Mouse (Mus musculus): ENCODE results near the gene Olfr547. TPM values are rescaled to one million over a fixed set of nuclear protein-coding genes. Genes with fewer than 3 reads are reported as not detected.

Gene Olfr547
- polyA plus RNA-seq (2015; fragmentation: Illumina TruSeq; extraction: RNeasy Lipid Tissue Mini Kit (QIAGEN cat#74804); ENCODE audit: low read depth, low replicate concordance), result not detected

GRCm38 (mm10) chr7:102534449-102534848, at the start of gene Olfr547:
Olfr547 (plus strand) TSS chr7:102534749.

GRCm38 (mm10) chr7:102488161-102488560, 46.4 kb upstream of the Olfr547 start, which contains the start of gene Olfr544:
Olfr544 (minus strand) TSS chr7:102488313.

GRCm38 (mm10) chr7:102499473-102499872, 35.1 kb upstream of the Olfr547 start, which contains the start of gene Olfr545:
Olfr545 (minus strand) TSS chr7:102499573.

GRCm38 (mm10) chr7:102540596-102540995, 6.0 kb downstream of the Olfr547 start, which contains the start of gene Olfr548-ps1:
Olfr548-ps1 (plus strand) TSS chr7:102540896.

GRCm38 (mm10) chr7:102549570-102549969, 15.0 kb downstream of the Olfr547 start, which contains the start of gene Olfr549:
Olfr549 (plus strand) TSS chr7:102549870.

GRCm38 (mm10) chr7:102564999-102565997, 30.7 kb downstream of the Olfr547 start, which contains the start of gene Trim21:
Trim21 (minus strand) TSS chr7:102565486.

GRCm38 (mm10) chr7:102571142-102571541, 36.6 kb downstream of the Olfr547 start, which contains the start of gene Olfr550:
Olfr550 (plus strand) TSS chr7:102571442.

Other genes starting within 250 kb of the Olfr547 start
- 15.0 TPM for gene Rrm1, start 93.1 kb upstream of the Olfr547 start, polyA plus RNA-seq (2015; fragmentation: Illumina TruSeq; extraction: RNeasy Lipid Tissue Mini Kit (QIAGEN cat#74804); ENCODE audit: low read depth, low replicate concordance)
- not detected for gene Olfr543, start 53.1 kb upstream of the Olfr547 start, polyA plus RNA-seq (2015; fragmentation: Illumina TruSeq; extraction: RNeasy Lipid Tissue Mini Kit (QIAGEN cat#74804); ENCODE audit: low read depth, low replicate concordance)
- gene Olfr544, start 46.4 kb upstream of the Olfr547 start, polyA plus RNA-seq (2015; fragmentation: Illumina TruSeq; extraction: RNeasy Lipid Tissue Mini Kit (QIAGEN cat#74804); ENCODE audit: low read depth, low replicate concordance), result not detected
- not detected for gene Olfr545, start 35.2 kb upstream of the Olfr547 start, polyA plus RNA-seq (2015; fragmentation: Illumina TruSeq; extraction: RNeasy Lipid Tissue Mini Kit (QIAGEN cat#74804); ENCODE audit: low read depth, low replicate concordance)
- not detected for gene Olfr548-ps1, start 6.1 kb downstream of the Olfr547 start, polyA plus RNA-seq (2015; fragmentation: Illumina TruSeq; extraction: RNeasy Lipid Tissue Mini Kit (QIAGEN cat#74804); ENCODE audit: low read depth, low replicate concordance)
- gene Olfr549, start 15.1 kb downstream of the Olfr547 start, polyA plus RNA-seq (2015; fragmentation: Illumina TruSeq; extraction: RNeasy Lipid Tissue Mini Kit (QIAGEN cat#74804); ENCODE audit: low read depth, low replicate concordance), result not detected
- 2.0 TPM for gene Trim21, start 30.7 kb downstream of the Olfr547 start, polyA plus RNA-seq (2015; fragmentation: Illumina TruSeq; extraction: RNeasy Lipid Tissue Mini Kit (QIAGEN cat#74804); ENCODE audit: low read depth, low replicate concordance)
- gene Olfr550, start 36.7 kb downstream of the Olfr547 start, polyA plus RNA-seq (2015; fragmentation: Illumina TruSeq; extraction: RNeasy Lipid Tissue Mini Kit (QIAGEN cat#74804); ENCODE audit: low read depth, low replicate concordance), result not detected
- gene Olfr551, start 57.1 kb downstream of the Olfr547 start, polyA plus RNA-seq (2015; fragmentation: Illumina TruSeq; extraction: RNeasy Lipid Tissue Mini Kit (QIAGEN cat#74804); ENCODE audit: low read depth, low replicate concordance), result not detected
- gene Olfr552, start 63.0 kb downstream of the Olfr547 start, polyA plus RNA-seq (2015; fragmentation: Illumina TruSeq; extraction: RNeasy Lipid Tissue Mini Kit (QIAGEN cat#74804); ENCODE audit: low read depth, low replicate concordance), result not detected
- gene Olfr553, start 83.5 kb downstream of the Olfr547 start, polyA plus RNA-seq (2015; fragmentation: Illumina TruSeq; extraction: RNeasy Lipid Tissue Mini Kit (QIAGEN cat#74804); ENCODE audit: low read depth, low replicate concordance), result not detected
- gene Olfr554, start 103.7 kb downstream of the Olfr547 start, polyA plus RNA-seq (2015; fragmentation: Illumina TruSeq; extraction: RNeasy Lipid Tissue Mini Kit (QIAGEN cat#74804); ENCODE audit: low read depth, low replicate concordance), result not detected
- gene Olfr555, start 124.1 kb downstream of the Olfr547 start, polyA plus RNA-seq (2015; fragmentation: Illumina TruSeq; extraction: RNeasy Lipid Tissue Mini Kit (QIAGEN cat#74804); ENCODE audit: low read depth, low replicate concordance), result not detected
- gene Olfr556, start 130.2 kb downstream of the Olfr547 start, polyA plus RNA-seq (2015; fragmentation: Illumina TruSeq; extraction: RNeasy Lipid Tissue Mini Kit (QIAGEN cat#74804); ENCODE audit: low read depth, low replicate concordance), result not detected
- 6.1 TPM for gene Trim68, start 152.6 kb downstream of the Olfr547 start, polyA plus RNA-seq (2015; fragmentation: Illumina TruSeq; extraction: RNeasy Lipid Tissue Mini Kit (QIAGEN cat#74804); ENCODE audit: low read depth, low replicate concordance)
- not detected for gene Olfr557, start 161.2 kb downstream of the Olfr547 start, polyA plus RNA-seq (2015; fragmentation: Illumina TruSeq; extraction: RNeasy Lipid Tissue Mini Kit (QIAGEN cat#74804); ENCODE audit: low read depth, low replicate concordance)
- gene Olfr558, start 167.5 kb downstream of the Olfr547 start, polyA plus RNA-seq (2015; fragmentation: Illumina TruSeq; extraction: RNeasy Lipid Tissue Mini Kit (QIAGEN cat#74804); ENCODE audit: low read depth, low replicate concordance), result 1.0 TPM
- not detected for gene Olfr33, start 184.3 kb downstream of the Olfr547 start, polyA plus RNA-seq (2015; fragmentation: Illumina TruSeq; extraction: RNeasy Lipid Tissue Mini Kit (QIAGEN cat#74804); ENCODE audit: low read depth, low replicate concordance)
- not detected for gene Olfr559, start 192.7 kb downstream of the Olfr547 start, polyA plus RNA-seq (2015; fragmentation: Illumina TruSeq; extraction: RNeasy Lipid Tissue Mini Kit (QIAGEN cat#74804); ENCODE audit: low read depth, low replicate concordance)
- 0.33 TPM for gene Olfr560, start 224.6 kb downstream of the Olfr547 start, polyA plus RNA-seq (2015; fragmentation: Illumina TruSeq; extraction: RNeasy Lipid Tissue Mini Kit (QIAGEN cat#74804); ENCODE audit: low read depth, low replicate concordance)
- 1.1 TPM for gene Olfr78, start 224.7 kb downstream of the Olfr547 start, polyA plus RNA-seq (2015; fragmentation: Illumina TruSeq; extraction: RNeasy Lipid Tissue Mini Kit (QIAGEN cat#74804); ENCODE audit: low read depth, low replicate concordance)
- not detected for gene Olfr561, start 236.5 kb downstream of the Olfr547 start, polyA plus RNA-seq (2015; fragmentation: Illumina TruSeq; extraction: RNeasy Lipid Tissue Mini Kit (QIAGEN cat#74804); ENCODE audit: low read depth, low replicate concordance)